Mouse (Mus musculus): ENCODE data around the gene Cpsf6. TPM values are rescaled to one million over a fixed set of nuclear protein-coding genes. Genes with fewer than 3 reads are reported as not detected.

The Cpsf6 gene
- polyA plus RNA-seq, 2 experiments = 119 to 144 TPM

DNA sequence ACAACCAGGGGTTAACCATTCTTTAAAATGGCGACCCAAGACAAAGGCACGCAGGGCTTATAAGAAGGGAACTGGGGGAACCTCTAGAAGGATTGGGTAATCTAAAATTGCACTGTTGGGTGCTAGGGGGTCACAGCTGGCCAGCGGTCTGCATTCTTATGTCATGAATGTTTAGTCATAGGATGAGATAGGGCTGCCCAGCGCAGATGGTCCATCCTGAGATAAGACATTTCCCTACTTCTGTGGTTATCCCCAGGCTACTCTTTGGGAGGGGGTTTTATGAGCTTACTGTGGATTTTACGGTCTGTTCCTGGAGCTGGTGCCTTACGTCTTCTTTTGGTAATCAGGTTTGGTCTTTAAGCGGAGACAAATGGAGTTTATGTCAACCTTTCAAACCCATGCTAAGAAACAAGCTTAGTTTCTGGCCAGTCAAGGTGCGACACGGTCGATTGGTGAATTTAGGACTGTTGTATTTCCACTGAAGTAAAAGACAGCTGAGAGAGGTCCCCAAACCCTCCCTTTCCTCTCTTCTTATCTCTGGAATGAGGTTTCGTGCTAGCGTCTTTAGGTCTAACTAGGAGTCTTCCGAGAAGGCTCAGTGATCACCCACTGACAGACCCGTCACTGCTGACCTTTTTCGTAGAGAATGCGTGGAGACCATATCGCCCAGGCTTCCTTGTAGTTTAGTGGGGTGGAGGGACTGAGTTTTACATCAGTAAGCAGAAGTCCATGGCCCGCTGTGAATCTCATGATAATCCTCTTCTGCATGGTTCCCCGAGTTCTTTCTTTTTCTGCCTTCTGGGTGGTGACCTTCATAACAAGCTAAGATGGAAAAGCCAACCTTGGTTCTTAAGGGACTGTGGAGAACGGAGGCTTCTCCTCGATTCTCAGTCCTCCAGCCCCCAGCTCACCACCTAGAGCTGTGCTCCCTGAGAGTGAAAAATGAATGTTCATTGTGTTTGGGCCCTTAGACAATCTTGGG lies 29.8 kb upstream of the Cpsf6 start:
- Histone ChIP-seq H3K27ac (replicated peaks; ENCODE audit: low read depth, low read length) (no peak overlapping the region), H3K9ac (ENCODE audit: low read depth, low read length, severe bottlenecking) (no peak overlapping the region), H3K27me3 (ENCODE audit: control insufficient read depth, insufficient read depth, low read length) (no peaks in the 10 kb centered on the region), H3K4me2 (replicated peaks; ENCODE audit: low read depth, low read length, severe bottlenecking) (no peak overlapping the region), H3K36me3 (ENCODE audit: control insufficient read depth, insufficient read depth, low read length) (no peaks in the 10 kb centered on the region), H3K4me1 (ENCODE audit: control insufficient read depth, insufficient read depth, low read length) (no peaks in the 10 kb centered on the region), H3K4me3 (replicated peaks; ENCODE audit: low read length) (no peak overlapping the region), H3K9me3 (ENCODE audit: control insufficient read depth, low read length) (no peaks in the 10 kb centered on the region)
- ATAC-seq (ENCODE audit: low FRiP score, low read depth) (no peak), DNase-seq (ENCODE audit: low spot score) (no peak)
- 71% methylated on average over 21 of the region's 21 CpGs for WGBS
- TF ChIP-seq POLR2A (IDR thresholded peaks at IDR 0.05; ENCODE audit: borderline replicate concordance, extremely low read depth, insufficient read depth, insufficient read length) = no peak

DNA sequence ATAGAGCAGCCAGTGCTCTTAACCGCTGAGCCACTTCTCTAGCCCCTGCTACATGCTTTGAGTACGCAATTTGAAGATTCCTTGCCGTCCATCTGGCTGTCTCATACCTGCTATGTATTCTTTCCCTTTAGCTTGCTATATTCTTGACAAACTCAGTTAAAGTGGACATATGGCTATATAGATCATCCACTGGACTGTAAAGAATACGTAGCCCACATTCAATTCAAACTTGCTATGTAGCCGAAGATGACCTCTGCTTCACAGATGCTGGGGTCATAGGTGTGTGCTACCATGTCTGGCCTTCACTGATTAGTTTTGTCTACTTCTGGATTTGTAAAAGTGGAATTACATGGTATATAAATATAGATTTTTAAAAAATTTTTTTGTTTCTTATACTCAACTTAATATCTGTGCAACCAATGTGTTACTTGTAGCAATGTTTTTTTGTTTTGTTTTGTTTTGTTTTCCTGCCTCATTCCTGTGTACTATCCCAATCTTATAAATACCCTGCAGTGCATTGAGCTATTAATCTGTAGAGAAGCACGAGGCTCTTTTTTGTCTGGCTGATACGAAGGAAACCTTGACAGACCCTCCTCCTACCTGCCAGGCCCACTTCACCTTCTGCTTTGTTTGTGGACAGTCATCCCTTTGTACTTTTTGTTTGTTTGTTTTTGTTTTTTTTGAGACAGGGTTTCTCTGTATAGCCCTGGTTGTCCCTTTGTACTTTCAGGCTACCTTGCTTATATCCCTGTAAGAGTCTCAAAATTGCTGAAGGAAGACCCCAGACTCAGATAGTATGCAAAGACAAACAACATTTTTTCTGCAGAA lies 28.9 kb upstream of the Cpsf6 start:
- H3K36me3 ChIP-seq (ENCODE audit: control insufficient read depth, insufficient read depth, low read length) = no peaks in the 10 kb centered on the region
- DNase-seq (ENCODE audit: low spot score) = no peak
- no peak for ATAC-seq (ENCODE audit: low FRiP score, low read depth)
- WGBS = 78% methylated on average over 7 of the region's 7 CpGs
- no peak overlapping the region for H3K4me3 ChIP-seq (replicated peaks; ENCODE audit: low read length)
- no peaks in the 10 kb centered on the region for H3K27me3 ChIP-seq (ENCODE audit: control insufficient read depth, insufficient read depth, low read length)
- no peak for TF ChIP-seq POLR2A (IDR thresholded peaks at IDR 0.05; ENCODE audit: borderline replicate concordance, extremely low read depth, insufficient read depth, insufficient read length)
- no peaks in the 10 kb centered on the region for H3K4me1 ChIP-seq (ENCODE audit: control insufficient read depth, insufficient read depth, low read length)
- H3K9me3 ChIP-seq (ENCODE audit: control insufficient read depth, low read length) = no peaks in the 10 kb centered on the region
- H3K9ac ChIP-seq (ENCODE audit: low read depth, low read length, severe bottlenecking) = no peak overlapping the region
- no peak overlapping the region for H3K27ac ChIP-seq (replicated peaks; ENCODE audit: low read depth, low read length)
- no peak overlapping the region for H3K4me2 ChIP-seq (replicated peaks; ENCODE audit: low read depth, low read length, severe bottlenecking)

DNA sequence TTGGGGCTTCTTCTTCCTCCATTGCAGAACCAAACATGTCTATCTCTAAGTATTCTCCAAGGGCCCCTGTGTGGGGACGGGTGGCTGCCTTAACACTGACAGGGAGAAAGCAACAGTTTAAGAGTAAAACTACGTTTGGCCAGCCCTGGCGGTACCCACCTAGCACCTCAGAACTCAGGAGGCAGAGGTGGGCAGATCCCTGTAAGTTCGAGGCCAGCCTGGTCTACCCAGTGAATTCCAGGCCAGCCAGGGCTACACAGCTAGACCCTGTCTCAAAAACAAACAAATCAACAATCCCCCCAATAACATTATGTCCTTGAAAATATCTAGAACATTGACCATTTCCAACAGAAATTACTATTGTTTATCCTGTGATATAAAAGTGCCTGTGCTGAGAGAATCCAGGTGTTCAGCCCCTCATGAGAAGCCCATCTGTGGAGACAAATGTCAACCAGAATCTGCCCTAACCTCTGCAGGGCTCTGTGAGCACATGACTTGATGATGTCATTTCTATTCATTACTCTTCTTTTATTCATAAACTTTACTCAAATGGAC lies 28.0 kb upstream of the Cpsf6 start:
- DNase-seq (ENCODE audit: low spot score) = no peak
- Histone ChIP-seq H3K4me1 (ENCODE audit: control insufficient read depth, insufficient read depth, low read length) (no peaks in the 10 kb centered on the region), H3K27ac (replicated peaks; ENCODE audit: low read depth, low read length) (no peak overlapping the region), H3K4me2 (replicated peaks; ENCODE audit: low read depth, low read length, severe bottlenecking) (no peak overlapping the region), H3K36me3 (ENCODE audit: control insufficient read depth, insufficient read depth, low read length) (no peaks in the 10 kb centered on the region), H3K9ac (ENCODE audit: low read depth, low read length, severe bottlenecking) (no peak overlapping the region), H3K4me3 (replicated peaks; ENCODE audit: low read length) (no peak overlapping the region), H3K27me3 (ENCODE audit: control insufficient read depth, insufficient read depth, low read length) (no peaks in the 10 kb centered on the region), H3K9me3 (ENCODE audit: control insufficient read depth, low read length) (no peaks in the 10 kb centered on the region)
- no peak for TF ChIP-seq POLR2A (IDR thresholded peaks at IDR 0.05; ENCODE audit: borderline replicate concordance, extremely low read depth, insufficient read depth, insufficient read length)
- no peak for ATAC-seq (ENCODE audit: low FRiP score, low read depth)
- WGBS = 76% methylated on average over 4 of the region's 4 CpGs

DNA sequence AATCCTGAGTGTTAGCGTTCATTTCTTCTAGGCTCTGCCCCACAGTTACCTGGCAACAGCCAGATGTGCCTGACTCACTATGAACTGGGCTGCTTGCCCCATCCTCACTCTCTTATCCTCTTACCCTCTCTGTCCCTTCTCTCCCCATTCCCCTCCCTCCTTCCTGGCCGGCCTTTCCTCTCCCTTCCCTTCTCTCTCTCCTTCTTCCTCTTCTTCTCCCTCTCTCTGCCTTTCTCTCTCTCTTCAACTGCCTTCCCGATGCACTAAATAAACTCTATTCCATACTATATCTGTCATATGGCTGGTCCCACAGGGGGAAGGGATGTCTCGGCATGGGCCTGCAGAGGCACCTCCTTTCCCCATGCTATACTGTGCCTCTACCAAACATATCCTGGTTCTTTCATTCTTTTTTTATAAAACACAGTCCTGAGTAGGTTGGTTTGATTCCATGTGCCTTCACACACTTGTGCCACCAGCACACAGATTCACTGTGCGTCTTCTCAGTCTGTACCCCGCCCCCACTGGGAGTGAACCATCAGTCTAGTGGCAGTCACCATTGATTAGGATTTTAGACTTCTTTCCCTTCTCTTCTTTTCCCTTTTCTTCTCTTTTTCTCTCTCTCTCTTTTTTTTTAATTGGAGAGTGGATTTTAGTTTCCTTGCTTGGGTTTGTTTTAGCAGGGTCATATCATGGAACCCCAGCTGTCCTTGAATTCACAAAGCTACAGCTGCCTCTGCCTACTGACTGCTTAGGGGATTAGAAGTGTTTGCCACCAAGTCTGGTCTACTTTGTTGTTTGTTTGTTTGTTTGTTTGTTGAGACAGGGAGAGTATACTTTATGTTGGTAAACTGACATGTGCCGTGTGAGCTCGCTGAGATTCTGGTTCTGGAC lies 27.3 kb upstream of the Cpsf6 start:
- no peaks in the 10 kb centered on the region for H3K36me3 ChIP-seq (ENCODE audit: control insufficient read depth, insufficient read depth, low read length)
- H3K4me2 ChIP-seq (replicated peaks; ENCODE audit: low read depth, low read length, severe bottlenecking) = no peak overlapping the region
- no peak overlapping the region for H3K9ac ChIP-seq (ENCODE audit: low read depth, low read length, severe bottlenecking)
- TF ChIP-seq POLR2A (IDR thresholded peaks at IDR 0.05; ENCODE audit: borderline replicate concordance, extremely low read depth, insufficient read depth, insufficient read length) = no peak
- H3K9me3 ChIP-seq (ENCODE audit: control insufficient read depth, low read length) = no peaks in the 10 kb centered on the region
- no peak overlapping the region for H3K4me3 ChIP-seq (replicated peaks; ENCODE audit: low read length)
- DNase-seq (ENCODE audit: low spot score) (no peak), ATAC-seq (ENCODE audit: low FRiP score, low read depth) (no peak)
- no peaks in the 10 kb centered on the region for H3K4me1 ChIP-seq (ENCODE audit: control insufficient read depth, insufficient read depth, low read length)
- 81% methylated on average over 8 of the region's 8 CpGs for WGBS
- no peaks in the 10 kb centered on the region for H3K27me3 ChIP-seq (ENCODE audit: control insufficient read depth, insufficient read depth, low read length)
- no peak overlapping the region for H3K27ac ChIP-seq (replicated peaks; ENCODE audit: low read depth, low read length)
